Mouse (Mus musculus): Measurements from ENCODE around the gene Actg2.

Actg2 gene

DNA sequence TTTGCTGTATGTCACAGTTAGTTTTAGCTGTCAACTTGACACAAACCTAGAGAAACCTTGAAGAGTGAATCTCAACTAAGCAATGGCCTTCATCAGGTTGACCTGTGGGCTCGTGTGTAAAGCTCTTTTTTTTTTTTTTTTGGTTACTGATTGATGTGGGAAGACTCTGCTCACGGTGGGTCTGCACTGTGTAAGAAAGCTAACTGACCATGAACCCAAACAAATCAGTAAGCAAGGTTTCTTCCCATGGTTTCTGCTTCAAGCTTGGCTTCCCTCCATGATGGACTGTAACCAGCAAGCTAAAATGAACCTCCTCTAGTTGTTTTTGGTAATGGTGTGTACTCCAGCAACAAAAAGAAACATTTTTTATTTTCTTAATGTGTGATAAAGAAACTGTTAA is 56.9 kb downstream of the Actg2 start:
- DNase-seq (ENCODE audit: low spot score in 2 of 2): no peak

DNA sequence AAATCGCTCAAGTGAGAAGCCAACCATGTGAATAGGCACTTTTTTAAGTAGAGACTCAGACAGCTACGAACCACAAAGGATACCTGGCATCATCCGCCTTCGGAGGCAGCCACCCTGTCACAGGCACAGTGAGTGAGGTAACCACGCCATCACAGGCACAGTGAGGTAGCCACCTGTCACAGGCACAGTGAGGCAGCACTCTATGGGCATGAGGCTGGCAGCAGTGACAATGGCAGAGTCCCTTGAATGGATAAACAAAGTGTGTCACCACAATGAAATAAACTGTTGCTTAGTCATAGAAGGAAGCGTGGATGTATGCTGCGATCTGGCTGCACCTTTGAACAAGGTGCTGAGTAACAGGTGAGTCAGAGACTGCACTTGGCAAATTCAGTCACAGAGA is 57.4 kb downstream of the Actg2 start:
- DNase-seq (ENCODE audit: low spot score in 2 of 2): no peak

DNA sequence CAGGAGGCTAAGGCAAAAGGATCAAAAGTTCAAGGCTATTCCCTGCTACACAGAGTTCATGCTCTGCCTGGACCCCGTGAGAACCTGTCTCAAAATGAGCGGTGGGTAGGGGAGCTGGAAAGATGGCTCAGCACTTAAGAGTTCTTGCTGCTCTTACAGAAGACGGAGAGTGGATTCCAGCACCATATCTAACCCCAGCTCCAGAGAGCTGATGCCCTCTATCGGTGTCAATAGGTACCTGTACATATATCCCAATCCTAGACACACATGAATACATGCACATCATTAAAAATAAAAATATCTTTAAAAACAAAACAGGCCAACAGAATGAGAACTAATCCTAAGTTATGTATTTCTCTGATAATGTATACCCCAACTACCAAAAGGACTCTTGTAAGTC is 57.8 kb downstream of the Actg2 start:
- no peak for DNase-seq (ENCODE audit: low spot score in 2 of 2)

DNA sequence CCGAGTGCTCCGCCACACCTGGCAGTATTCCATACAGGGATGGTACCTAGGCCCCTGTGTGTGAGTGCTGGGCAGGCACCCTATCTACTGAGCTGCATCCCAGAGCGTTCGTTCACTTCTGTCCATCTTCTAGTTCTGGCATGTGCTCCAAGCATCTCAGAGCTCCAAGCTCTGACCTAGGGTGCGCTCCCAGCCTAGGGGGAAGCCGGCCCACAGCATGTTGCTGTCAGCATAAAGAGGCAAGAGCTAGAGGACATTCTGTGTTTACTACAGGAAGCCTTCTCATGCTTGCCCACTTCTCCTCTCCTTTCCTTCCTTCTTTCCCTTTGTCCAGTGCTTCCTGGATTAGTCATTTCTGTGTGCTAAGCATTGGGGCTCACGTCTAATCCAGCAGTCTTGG is 60.6 kb downstream of the Actg2 start:
- DNase-seq (ENCODE audit: low spot score in 2 of 2): no peak

DNA sequence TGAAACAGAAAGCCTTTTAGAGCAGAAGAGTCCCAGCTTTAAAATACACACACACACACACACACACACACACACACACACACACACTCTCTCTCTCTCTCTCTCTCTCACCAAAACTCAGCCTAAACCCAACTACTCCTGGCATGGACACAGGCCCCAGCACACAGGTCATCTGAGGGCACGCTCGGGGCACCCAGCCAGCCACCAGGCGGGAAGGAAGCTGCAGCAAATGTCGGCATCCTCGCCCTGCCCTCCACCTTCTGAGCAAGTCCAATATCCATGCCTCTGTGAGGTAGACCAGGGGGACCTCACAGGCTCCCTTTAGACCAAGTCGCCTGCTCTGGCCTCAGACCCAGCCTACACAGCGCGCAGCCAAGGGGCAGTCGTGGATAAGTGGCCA is 62.8 kb downstream of the Actg2 start:
- DNase-seq (ENCODE audit: low spot score in 2 of 2): no peak

DNA sequence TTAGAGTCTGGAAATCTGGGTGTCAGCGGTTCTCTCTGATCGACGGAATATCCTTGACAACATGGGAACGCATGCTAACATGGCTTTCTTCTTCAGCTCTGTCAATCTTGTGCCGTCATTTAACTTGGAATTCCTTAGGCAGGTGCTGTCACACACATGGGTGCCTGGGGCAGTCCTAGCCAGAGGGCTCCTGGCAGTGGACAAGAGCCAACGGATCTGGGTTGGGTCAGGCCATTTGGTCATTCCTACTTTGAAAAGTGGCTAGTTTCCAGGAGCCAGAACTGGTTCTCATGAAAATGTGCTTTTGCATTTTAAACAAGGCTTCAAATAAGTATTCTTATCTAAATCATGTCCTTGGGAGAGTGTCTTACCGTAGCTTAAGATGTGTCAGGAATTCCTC is 64.3 kb downstream of the Actg2 start:
- DNase-seq (ENCODE audit: low spot score in 2 of 2): no peak

DNA sequence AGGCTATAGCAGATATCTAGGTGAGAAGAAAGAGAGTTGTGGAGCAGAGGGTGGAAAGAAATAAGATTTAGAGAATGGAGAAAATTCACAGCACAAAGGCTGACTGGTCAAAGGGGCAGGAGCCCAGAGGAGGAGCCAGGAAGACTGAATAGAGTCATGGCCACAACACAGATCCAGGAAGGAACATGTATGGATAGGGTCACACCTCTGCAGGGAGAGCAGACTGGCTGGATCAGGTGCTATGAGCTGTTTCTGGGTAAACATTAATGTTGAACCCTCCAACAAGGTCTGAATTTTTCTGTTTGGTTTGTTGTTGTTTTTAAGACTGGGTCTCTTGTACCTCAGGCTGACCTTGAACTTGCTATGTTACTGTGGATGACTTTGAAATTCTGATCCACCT is 72.1 kb downstream of the Actg2 start:
- DNase-seq (ENCODE audit: low spot score in 2 of 2): no peak
